Mouse (Mus musculus): ENCODE data around the gene Baiap2l1. TPM values are rescaled to one million over a fixed set of nuclear protein-coding genes. Genes with fewer than 3 reads are reported as not detected.

The Baiap2l1 gene
- polyA plus RNA-seq, 1 experiment from 2014 or later, result 6.8 TPM

DNA sequence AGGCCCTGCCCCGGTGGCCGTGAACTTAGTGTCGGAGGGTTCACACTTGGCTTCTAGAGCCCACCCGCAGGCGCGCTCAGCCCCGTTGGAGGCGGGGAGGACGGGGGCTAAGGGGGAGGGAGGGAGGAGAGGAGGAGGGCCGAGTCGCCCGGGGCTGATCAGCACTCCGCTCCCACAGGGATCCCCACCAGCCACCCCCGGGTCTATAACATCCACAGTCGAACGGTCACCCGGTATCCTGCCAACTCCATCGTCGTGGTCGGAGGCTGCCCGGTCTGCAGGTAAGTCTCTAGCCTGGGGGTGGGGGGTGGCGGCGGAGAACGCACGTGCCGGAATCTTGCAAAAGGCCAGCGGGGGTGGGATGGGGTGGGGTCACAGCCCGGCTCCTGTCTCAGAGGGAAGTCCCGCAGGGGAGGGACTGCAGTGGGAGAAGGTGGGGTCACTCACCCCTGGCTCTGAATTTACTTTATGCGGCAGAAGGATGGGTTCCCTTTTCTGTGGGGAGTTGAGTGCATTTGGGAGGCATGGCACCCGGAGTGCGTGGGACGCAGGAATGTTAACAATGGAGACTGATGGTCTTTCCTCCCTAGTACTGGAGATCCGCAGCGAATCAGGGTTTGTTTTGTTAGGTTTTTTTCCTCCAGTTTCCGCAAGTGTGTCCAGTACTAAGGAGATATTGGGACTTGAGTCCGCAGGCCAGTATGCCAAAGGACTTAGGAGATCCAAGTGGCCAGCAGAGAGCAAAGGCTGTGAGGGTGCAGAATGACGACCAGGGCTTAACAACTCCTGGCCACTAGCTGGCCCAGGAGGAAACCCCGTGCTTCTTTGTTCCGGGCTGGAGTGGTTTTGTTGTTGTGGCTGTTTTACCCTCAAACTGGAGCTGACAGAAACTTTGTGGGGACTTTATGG, 102.0 kb downstream of the Baiap2l1 start:
- peak overlapping the region; percentile 86 for H3K27ac ChIP-seq (ENCODE audit: low read depth, low read length)
- WGBS, result under 1% methylated on average over 40 of the region's 40 CpGs
- H3K9ac ChIP-seq (ENCODE audit: low read depth, low read length), result peak overlapping the region; percentile 90
- peaks cover 33% of the 10 kb centered on the region for H3K4me1 ChIP-seq (replicated peaks; ENCODE audit: control insufficient read depth, insufficient read depth, low read length)
- no peaks in the 10 kb centered on the region; the same call in 1 of the 2 replicates for H3K36me3 ChIP-seq (ENCODE audit: control insufficient read depth, insufficient read depth, low read length)
- H3K4me2 ChIP-seq, result peak overlapping the region; percentile 84
- ATAC-seq (replicated peaks; ENCODE audit: low FRiP score), result peak; percentile 16
- H3K9me3 ChIP-seq (ENCODE audit: control insufficient read depth, low read length), result no peaks in the 10 kb centered on the region
- DNase-seq (ENCODE audit: low spot score), result peak; percentile 72
- H3K4me3 ChIP-seq (ENCODE audit: low read depth, low read length), result peak overlapping the region; percentile 90
- H3K27me3 ChIP-seq (replicated peaks; ENCODE audit: control insufficient read depth, insufficient read depth, low read length), result no peaks in the 10 kb centered on the region

DNA sequence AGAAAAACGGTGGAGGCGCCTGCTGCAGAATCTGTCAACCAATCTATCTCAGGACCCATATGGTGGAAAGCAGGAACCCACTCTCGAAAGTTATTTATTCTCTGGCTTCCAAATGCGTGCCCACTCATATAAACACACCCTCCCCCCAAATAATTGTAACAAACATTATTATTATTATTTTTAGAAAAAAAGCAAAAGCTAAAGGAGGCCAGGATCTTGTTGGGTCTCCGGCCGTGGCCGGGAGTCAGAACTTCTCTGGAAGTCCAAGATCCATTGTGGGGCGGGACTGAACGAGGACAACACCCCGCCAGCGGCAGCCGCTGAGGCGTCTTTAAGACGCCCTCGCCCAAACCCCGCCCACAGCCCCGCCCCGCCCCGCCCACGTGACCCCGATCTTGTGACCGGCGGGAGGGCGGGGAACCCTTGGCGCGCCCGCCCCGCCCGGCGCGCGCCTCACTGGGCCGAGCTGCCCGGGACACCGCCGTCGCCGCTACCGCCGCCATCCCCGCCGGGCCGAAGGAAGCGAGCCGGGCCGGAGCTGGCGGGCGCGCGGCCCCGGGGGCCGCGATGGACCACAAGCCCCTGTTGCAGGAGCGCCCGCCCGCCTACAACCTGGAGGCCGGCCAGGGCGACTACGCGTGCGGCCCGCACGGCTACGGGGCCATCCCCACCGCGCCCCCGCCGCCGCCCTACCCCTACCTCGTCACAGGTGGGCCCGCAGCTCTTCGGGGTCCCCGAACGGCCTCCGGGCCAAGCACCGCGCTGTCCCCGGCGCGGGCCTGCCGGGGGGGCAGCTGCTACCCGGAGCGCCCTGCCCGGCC, 102.9 kb downstream of the Baiap2l1 start:
- WGBS, result under 1% methylated on average over 58 of the region's 84 CpGs
- H3K9me3 ChIP-seq (ENCODE audit: control insufficient read depth, low read length), result no peaks in the 10 kb centered on the region
- no peaks in the 10 kb centered on the region for H3K27me3 ChIP-seq (replicated peaks; ENCODE audit: control insufficient read depth, insufficient read depth, low read length)
- H3K36me3 ChIP-seq (ENCODE audit: control insufficient read depth, insufficient read depth, low read length), result no peaks in the 10 kb centered on the region; the same call in 1 of the 2 replicates
- peaks cover 33% of the 10 kb centered on the region for H3K4me1 ChIP-seq (replicated peaks; ENCODE audit: control insufficient read depth, insufficient read depth, low read length)
- H3K4me3 ChIP-seq (ENCODE audit: low read depth, low read length), result peak overlapping the region; percentile 90
- peak overlapping the region; percentile 84 for H3K4me2 ChIP-seq
- H3K9ac ChIP-seq (ENCODE audit: low read depth, low read length), result peak overlapping the region; percentile 90
- H3K27ac ChIP-seq (ENCODE audit: low read depth, low read length), result peak overlapping the region; percentile 86
- ATAC-seq (replicated peaks; ENCODE audit: low FRiP score) (peak; percentile 85), DNase-seq (ENCODE audit: low spot score) (peak; percentile 87)

DNA sequence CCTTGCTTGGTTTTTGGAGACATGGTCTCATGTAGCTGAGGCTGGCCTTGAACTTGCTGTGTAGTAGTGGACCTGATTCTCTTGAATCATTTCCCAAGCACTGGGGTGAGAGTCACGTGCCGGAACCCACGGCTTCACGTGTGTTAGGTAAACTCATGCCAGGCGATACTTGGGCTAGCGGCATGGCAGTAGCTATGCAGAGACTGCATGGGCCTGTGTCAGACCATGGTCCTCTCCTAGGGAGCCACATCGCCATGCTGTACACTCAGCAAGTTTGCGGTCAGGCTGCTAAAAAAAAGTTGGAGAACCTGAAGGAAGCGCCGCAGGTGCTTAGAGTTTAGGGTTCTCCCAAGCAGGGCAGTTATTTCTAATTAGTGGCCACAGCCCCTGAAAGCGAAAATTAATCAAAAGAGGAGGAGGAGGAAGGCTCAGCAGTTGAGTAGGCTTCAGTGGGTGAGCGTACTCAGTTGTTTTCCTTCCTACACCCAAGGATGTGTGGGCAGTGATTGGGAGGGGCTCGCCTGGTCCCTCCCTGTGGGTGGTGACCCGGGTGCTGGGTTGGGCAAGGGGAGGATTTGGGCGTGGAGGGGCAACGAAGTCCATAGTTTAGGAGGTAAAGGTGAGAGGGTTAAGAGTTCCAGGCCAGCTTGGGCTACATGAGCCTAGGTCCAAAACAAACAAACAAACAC, 103.6 kb downstream of the Baiap2l1 start:
- Histone ChIP-seq H3K27ac (ENCODE audit: low read depth, low read length) (peak overlapping the region; percentile 40; the same call in 1 of the 2 replicates), H3K4me1 (replicated peaks; ENCODE audit: control insufficient read depth, insufficient read depth, low read length) (peaks cover 32% of the 10 kb centered on the region), H3K9ac (ENCODE audit: low read depth, low read length) (0 out of 2 replicates have a peak overlapping the region, but pooled peaks have one; percentile 20), H3K4me3 (ENCODE audit: low read depth, low read length) (peak overlapping the region; percentile 90), H3K27me3 (replicated peaks; ENCODE audit: control insufficient read depth, insufficient read depth, low read length) (no peaks in the 10 kb centered on the region), H3K36me3 (ENCODE audit: control insufficient read depth, insufficient read depth, low read length) (no peaks in the 10 kb centered on the region; the same call in 1 of the 2 replicates), H3K9me3 (ENCODE audit: control insufficient read depth, low read length) (no peaks in the 10 kb centered on the region), H3K4me2 (peak overlapping the region; percentile 84)
- DNase-seq (ENCODE audit: low spot score), result no peak
- 48% methylated on average over 16 of the region's 16 CpGs for WGBS
- peak; percentile 70 for ATAC-seq (replicated peaks; ENCODE audit: low FRiP score)

DNA sequence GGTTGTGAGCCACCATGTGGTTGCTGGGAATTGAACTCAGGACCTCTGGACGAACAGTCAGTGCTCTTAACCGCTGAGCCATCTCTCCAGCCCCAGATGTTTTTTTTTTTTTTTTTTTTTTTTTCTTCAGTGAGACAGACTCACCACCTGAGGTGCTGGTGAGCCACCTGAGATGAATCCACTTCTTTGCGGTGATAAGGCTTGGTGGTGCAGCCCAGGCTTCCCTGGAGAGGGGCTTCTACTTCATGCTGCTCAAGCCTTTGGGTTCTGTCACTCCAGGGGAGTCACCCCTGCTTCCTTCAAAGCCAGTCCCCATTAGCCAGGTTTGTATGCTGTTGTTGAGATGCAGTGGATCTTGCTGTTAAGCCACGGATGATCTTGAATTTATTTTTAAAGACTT, 104.7 kb downstream of the Baiap2l1 start:
- Histone ChIP-seq H3K9ac (ENCODE audit: low read depth, low read length) (no peak overlapping the region), H3K36me3 (ENCODE audit: control insufficient read depth, insufficient read depth, low read length) (no peaks in the 10 kb centered on the region), H3K4me1 (replicated peaks; ENCODE audit: control insufficient read depth, insufficient read depth, low read length) (peaks cover 22% of the 10 kb centered on the region), H3K4me3 (ENCODE audit: low read depth, low read length) (no peak overlapping the region), H3K4me2 (no peak overlapping the region), H3K27me3 (replicated peaks; ENCODE audit: control insufficient read depth, insufficient read depth, low read length) (no peaks in the 10 kb centered on the region), H3K27ac (ENCODE audit: low read depth, low read length) (no peak overlapping the region), H3K9me3 (ENCODE audit: control insufficient read depth, low read length) (no peaks in the 10 kb centered on the region)
- ATAC-seq (replicated peaks; ENCODE audit: low FRiP score) (no peak), DNase-seq (ENCODE audit: low spot score) (no peak)
- whole genome bisulfite sequencing, result 59% methylated on average over 4 of the region's 4 CpGs

DNA sequence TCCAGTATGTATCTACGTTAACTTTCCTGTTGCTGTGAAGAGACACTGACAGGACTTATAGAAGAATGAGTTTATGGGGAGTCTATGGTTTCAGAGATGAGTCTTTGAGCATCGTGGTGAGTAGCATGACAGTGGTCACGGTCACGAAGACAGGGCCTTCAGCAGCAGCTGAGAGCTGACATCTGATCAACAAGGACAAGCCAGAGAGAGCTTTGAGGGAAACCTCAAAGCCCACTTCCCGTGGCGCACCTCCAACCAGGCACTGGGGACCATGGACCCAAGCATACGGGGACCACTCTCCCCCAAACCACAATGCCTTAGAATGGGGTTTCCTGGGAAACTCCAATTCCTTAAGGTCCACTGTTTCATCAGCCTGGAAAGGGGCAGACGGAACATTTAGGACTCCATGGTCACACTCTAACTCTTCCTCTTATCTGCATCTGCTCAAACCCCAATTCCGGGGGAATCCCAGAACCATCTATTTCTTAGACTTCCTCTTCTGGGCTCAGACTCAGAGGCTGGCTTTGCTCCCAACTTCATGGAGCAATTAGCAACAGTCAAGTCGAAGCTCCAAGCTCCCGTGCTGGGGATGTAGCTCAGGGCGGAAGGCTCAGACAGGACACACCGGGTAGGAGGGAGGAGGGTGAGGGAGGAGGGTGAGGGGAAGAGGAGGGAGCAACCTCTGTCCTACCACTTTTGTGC, 105.9 kb downstream of the Baiap2l1 start:
- Histone ChIP-seq H3K27ac (ENCODE audit: low read depth, low read length) (no peak overlapping the region), H3K9ac (ENCODE audit: low read depth, low read length) (no peak overlapping the region), H3K36me3 (ENCODE audit: control insufficient read depth, insufficient read depth, low read length) (no peaks in the 10 kb centered on the region), H3K4me2 (no peak overlapping the region), H3K27me3 (replicated peaks; ENCODE audit: control insufficient read depth, insufficient read depth, low read length) (no peaks in the 10 kb centered on the region), H3K4me1 (replicated peaks; ENCODE audit: control insufficient read depth, insufficient read depth, low read length) (peaks cover 12% of the 10 kb centered on the region), H3K4me3 (ENCODE audit: low read depth, low read length) (no peak overlapping the region), H3K9me3 (ENCODE audit: control insufficient read depth, low read length) (no peaks in the 10 kb centered on the region)
- ATAC-seq (replicated peaks; ENCODE audit: low FRiP score), result no peak
- 79% methylated on average over 13 of the region's 13 CpGs for WGBS
- no peak for DNase-seq (ENCODE audit: low spot score)

DNA sequence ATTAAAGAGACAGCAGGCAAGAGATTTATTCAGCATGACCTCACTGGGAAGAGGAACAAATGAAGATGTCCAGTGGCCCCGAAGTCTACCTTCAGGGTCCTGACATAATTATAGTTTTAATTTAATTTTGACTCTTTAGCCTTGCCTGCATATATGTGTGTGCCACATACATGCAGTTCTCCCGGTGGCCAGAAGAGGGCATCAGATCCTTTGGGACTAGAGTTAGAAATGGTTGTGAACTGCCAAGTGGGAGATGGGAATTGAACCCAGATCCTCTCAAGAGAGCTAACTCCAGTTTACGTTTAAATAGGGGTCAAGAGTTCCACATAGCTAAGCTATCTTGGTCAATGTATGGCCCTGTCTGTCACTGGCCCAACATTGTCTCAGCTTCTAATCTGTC, 108.0 kb downstream of the Baiap2l1 start:
- H3K4me2 ChIP-seq, result no peak overlapping the region
- no peaks in the 10 kb centered on the region for H3K27me3 ChIP-seq (replicated peaks; ENCODE audit: control insufficient read depth, insufficient read depth, low read length)
- ATAC-seq (replicated peaks; ENCODE audit: low FRiP score), result no peak
- H3K9ac ChIP-seq (ENCODE audit: low read depth, low read length), result no peak overlapping the region
- no peak overlapping the region for H3K27ac ChIP-seq (ENCODE audit: low read depth, low read length)
- no peak for DNase-seq (ENCODE audit: low spot score)
- no peaks in the 10 kb centered on the region for H3K36me3 ChIP-seq (ENCODE audit: control insufficient read depth, insufficient read depth, low read length)
- peaks cover 7% of the 10 kb centered on the region; the same call in 1 of the 2 replicates for H3K4me1 ChIP-seq (replicated peaks; ENCODE audit: control insufficient read depth, insufficient read depth, low read length)
- no peak overlapping the region for H3K4me3 ChIP-seq (ENCODE audit: low read depth, low read length)
- 74% methylated on average over 3 of the region's 3 CpGs for WGBS
- no peaks in the 10 kb centered on the region for H3K9me3 ChIP-seq (ENCODE audit: control insufficient read depth, low read length)

DNA sequence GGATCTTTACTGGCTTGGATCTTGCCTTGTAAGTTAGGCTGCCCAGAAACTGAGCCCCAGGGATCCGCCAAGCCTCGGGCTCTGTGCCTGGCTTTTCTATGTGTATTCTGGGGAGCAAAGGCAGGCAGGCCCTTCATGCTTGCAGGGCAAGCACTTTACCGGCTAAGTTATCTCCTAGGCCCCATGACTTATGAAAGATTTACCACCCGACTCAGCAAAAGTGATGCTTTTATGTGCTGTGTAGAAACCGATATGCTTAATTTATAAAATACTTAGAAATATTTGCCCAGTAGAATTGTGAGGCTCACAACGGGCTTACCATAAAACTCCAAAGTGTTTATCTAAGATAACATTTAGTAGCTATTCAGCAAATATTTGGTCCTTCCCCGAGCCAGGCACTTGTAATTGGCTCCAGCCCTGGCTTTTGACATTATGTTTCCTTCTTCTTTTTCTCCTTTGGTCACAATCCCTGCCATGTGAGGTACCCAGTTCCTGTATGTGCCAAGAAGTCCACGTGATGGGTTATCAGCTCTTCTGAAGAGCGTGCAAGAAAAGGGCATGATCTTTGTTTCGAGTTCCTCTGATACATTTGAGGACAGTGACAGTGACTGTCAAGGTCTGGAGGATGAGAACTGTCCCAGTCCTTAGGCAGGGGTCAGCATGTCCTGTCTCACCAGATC, 109.9 kb downstream of the Baiap2l1 start:
- no peak overlapping the region for H3K4me2 ChIP-seq
- no peak overlapping the region for H3K9ac ChIP-seq (ENCODE audit: low read depth, low read length)
- no peak overlapping the region for H3K27ac ChIP-seq (ENCODE audit: low read depth, low read length)
- H3K4me3 ChIP-seq (ENCODE audit: low read depth, low read length), result no peak overlapping the region
- no peaks in the 10 kb centered on the region for H3K36me3 ChIP-seq (ENCODE audit: control insufficient read depth, insufficient read depth, low read length)
- no peaks in the 10 kb centered on the region for H3K27me3 ChIP-seq (replicated peaks; ENCODE audit: control insufficient read depth, insufficient read depth, low read length)
- no peak for ATAC-seq (replicated peaks; ENCODE audit: low FRiP score)
- no peak for DNase-seq (ENCODE audit: low spot score)
- no peaks in the 10 kb centered on the region for H3K9me3 ChIP-seq (ENCODE audit: control insufficient read depth, low read length)
- WGBS, result 52% methylated on average over 10 of the region's 10 CpGs
- 0 out of 2 replicates have a peak, but pooled peaks cover 2% of the 10 kb centered on the region for H3K4me1 ChIP-seq (replicated peaks; ENCODE audit: control insufficient read depth, insufficient read depth, low read length)
